Mouse (Mus musculus) kidney, adult 2 months (tissue): ENCODE data around the gene Mgarp. TPM values are rescaled to one million over a fixed set of nuclear protein-coding genes. Genes with fewer than 3 reads are reported as not detected.
A peak's percentile ranks its signal among the peaks of the same experiment; 100 is the strongest.

Experiments used
- DNase-seq: peaks from one replicate; pipeline ENCODE4 v3.0.0; 2021
- H3K27ac ChIP-seq: fragments of 200-500 bp; 2 replicates; pipeline ENCODE4 v1.5.1; 2012; ENCODE audit warnings: low read depth, low read length, control low read depth, inconsistent platforms; ENCODE audit not compliant: insufficient read depth
- H3K27me3 ChIP-seq: fragments of 200-500 bp; replicated peaks from 2 replicates; pipeline ENCODE4 v1.6.1; 2012; ENCODE audit warnings: mild to moderate bottlenecking, moderate library complexity, low read length, inconsistent platforms; ENCODE audit not compliant: control insufficient read depth, insufficient read depth
- H3K36me3 ChIP-seq: fragments of 200-500 bp; 2 replicates; pipeline ENCODE4 v1.6.1; 2012; ENCODE audit warnings: mild to moderate bottlenecking, moderate library complexity, low read length, inconsistent platforms; ENCODE audit not compliant: control insufficient read depth, insufficient read depth
- H3K4me1 ChIP-seq: fragments of 200-500 bp; 2 replicates; pipeline ENCODE4 v1.6.1; 2011; ENCODE audit warnings: low read length; ENCODE audit not compliant: control insufficient read depth, insufficient read depth
- H3K4me3 ChIP-seq: fragments of 200-500 bp; 2 replicates; pipeline ENCODE4 v1.5.1; 2011; ENCODE audit warnings: mild to moderate bottlenecking, low read depth, low read length, control low read depth; ENCODE audit not compliant: insufficient read depth
- CTCF ChIP-seq: fragments of 200-500 bp; conservative IDR thresholded peaks from 2 replicates; pipeline ENCODE4 v1.5.1; 2011; ENCODE audit warnings: low read depth, mild to moderate bottlenecking, control low read depth, low read length, moderate library complexity, mixed read lengths; ENCODE audit not compliant: insufficient read depth, insufficient read length
- POLR2A ChIP-seq: fragments of 200-500 bp; IDR thresholded peaks from one replicate; pipeline ENCODE4 v1.6.1; 2011; ENCODE audit warnings: low read depth, low read length, control low read depth
- WGBS: fragments of 180-500 bp; shearing (Covaris S2); methylation state at CpG from one replicate; pipeline ENCODE4 v1.1.7; 2018; 5-methylcytosine and 5-hydroxymethylcytosine counted together
- polyA plus RNA-seq: library from polyadenylated mRNA; depleted of rRNA; stranded (reverse); fragments of >200 nt; gene quantifications from 2 replicates; pipeline ENCODE4 v1.2.3, GENCODE M21; 2012; rRNA removed

The Mgarp gene
- polyA plus RNA-seq, 1 experiment = not detected

- TF ChIP-seq POLR2A (no peak), CTCF (no peak)
- WGBS = 90% methylated on average over 4 of the region's 4 CpGs
- Histone ChIP-seq H3K4me3 (no peak overlapping the region), H3K36me3 (no peaks in the 10 kb centered on the region), H3K27me3 (no peaks in the 10 kb centered on the region), H3K4me1 (no peaks in the 10 kb centered on the region), H3K27ac (no peak overlapping the region)
- no peak for DNase-seq
Observed at GRCm38 (mm10) chr3:51343260-51343659, 53.3 kb downstream of the Mgarp start.

GRCm38 (mm10) chr3:51342152-51342551, 54.4 kb downstream of the Mgarp start:
- TF ChIP-seq POLR2A = no peak
- no peak for TF ChIP-seq CTCF

GRCm38 (mm10) chr3:51341268-51342081, 55.1 kb downstream of the Mgarp start:
- no peak for TF ChIP-seq POLR2A
- TF ChIP-seq CTCF = no peak
- Histone ChIP-seq H3K4me3 (peak overlapping the region; percentile 98), H3K27me3 (no peaks in the 10 kb centered on the region), H3K4me1 (no peaks in the 10 kb centered on the region), H3K36me3 (no peaks in the 10 kb centered on the region), H3K27ac (peak overlapping the region; percentile 88)
- peak; percentile 94 for DNase-seq
- WGBS = under 1% methylated on average over 86 of the region's 86 CpGs

More at GRCm38 (mm10) chr3:51342152-51342551, 54.4 kb downstream of the Mgarp start:
- Histone ChIP-seq H3K4me3 (peak overlapping the region; percentile 98; the same call in 1 of the 2 replicates), H3K27ac (no peak overlapping the region), H3K4me1 (no peaks in the 10 kb centered on the region), H3K36me3 (no peaks in the 10 kb centered on the region), H3K27me3 (no peaks in the 10 kb centered on the region)
- no peak for DNase-seq
- 16% methylated on average over 9 of the region's 9 CpGs for WGBS

GRCm38 (mm10) chr3:51340552-51341267, 55.8 kb downstream of the Mgarp start, which contains the start of gene Elf2:
Elf2 (minus strand) TSS chr3:51340663.
- WGBS = under 1% methylated on average over 86 of the region's 87 CpGs
- Histone ChIP-seq H3K27ac (peak within 1 kb of the TSS; percentile 92), H3K27me3 (no peaks in the 10 kb centered on the region), H3K36me3 (no peaks in the 10 kb centered on the region), H3K4me3 (peak within 1 kb of the TSS; percentile 98), H3K4me1 (no peaks in the 10 kb centered on the region)
- TF ChIP-seq POLR2A (no peak), CTCF (no peak)
- peak; percentile 94 for DNase-seq

- no peak for TF ChIP-seq POLR2A
- TF ChIP-seq CTCF = no peak
- DNase-seq = peak; percentile 61
- Histone ChIP-seq H3K36me3 (no peaks in the 10 kb centered on the region), H3K4me1 (no peaks in the 10 kb centered on the region), H3K27me3 (no peaks in the 10 kb centered on the region), H3K4me3 (peak overlapping the region; percentile 98), H3K27ac (peak overlapping the region; percentile 92)
- under 1% methylated on average over 100 of the region's 113 CpGs for WGBS
Observed at GRCm38 (mm10) chr3:51339734-51340551, 56.6 kb downstream of the Mgarp start.

GRCm38 (mm10) chr3:51339378-51339733, 57.2 kb downstream of the Mgarp start:
- DNase-seq = no peak
- TF ChIP-seq POLR2A = no peak
- no peak for TF ChIP-seq CTCF
- Histone ChIP-seq H3K27me3 (no peaks in the 10 kb centered on the region), H3K4me3 (peak overlapping the region; percentile 98), H3K4me1 (no peaks in the 10 kb centered on the region), H3K27ac (no peak overlapping the region), H3K36me3 (no peaks in the 10 kb centered on the region)
- WGBS = 11% methylated on average over 9 of the region's 9 CpGs

Other genes starting within 250 kb of the Mgarp start
- gene Noct, start 172.3 kb downstream of the Mgarp start, polyA plus RNA-seq = 8.1 and 9.4 TPM in 2 replicates
- 23.5 and 28.1 TPM in 2 replicates for gene Elf2, start 56.1 kb downstream of the Mgarp start, polyA plus RNA-seq
- 368 and 461 TPM in 2 replicates for gene Ndufc1, start 12.2 kb upstream of the Mgarp start, polyA plus RNA-seq
- gene Naa15, start 18.4 kb upstream of the Mgarp start, polyA plus RNA-seq = 2.3 and 3.5 TPM in 2 replicates
- gene Rab33b, start 87.2 kb upstream of the Mgarp start, polyA plus RNA-seq = 6.8 and 7.7 TPM in 2 replicates
- gene Setd7, start 164.1 kb upstream of the Mgarp start, polyA plus RNA-seq = 11.8 and 14.1 TPM in 2 replicates